Mouse (Mus musculus) urinary bladder, postnatal 25 days (tissue): Measurements from ENCODE around the gene Ubqln1.
A peak's percentile ranks its signal among the peaks of the same experiment; 100 is the strongest.

ENCODE experiments used
- DNase-seq: peaks from one replicate; pipeline ENCODE4 v3.0.0; 2022; ENCODE audit warnings: low spot score

The Ubqln1 gene

DNA sequence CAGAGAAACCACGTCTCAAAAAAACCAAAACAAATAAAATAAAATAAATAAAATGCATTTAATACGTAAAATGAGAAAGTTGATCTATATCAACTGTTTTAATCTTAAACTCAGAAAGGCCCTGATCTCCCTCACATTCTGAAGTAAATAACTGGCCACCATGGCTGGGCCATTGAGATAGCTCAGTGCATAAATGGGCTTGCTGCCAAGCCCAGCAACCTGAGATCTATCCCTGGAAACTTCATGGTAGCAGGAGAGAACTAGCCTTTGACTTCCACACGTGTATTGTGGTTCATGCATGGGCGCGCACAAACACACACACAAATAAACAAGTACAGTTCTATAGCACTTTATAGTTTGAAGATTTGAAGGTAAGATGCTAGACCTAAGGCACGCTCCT lies 14.1 kb downstream of the Ubqln1 start:
- DNase-seq, result no peak

DNA sequence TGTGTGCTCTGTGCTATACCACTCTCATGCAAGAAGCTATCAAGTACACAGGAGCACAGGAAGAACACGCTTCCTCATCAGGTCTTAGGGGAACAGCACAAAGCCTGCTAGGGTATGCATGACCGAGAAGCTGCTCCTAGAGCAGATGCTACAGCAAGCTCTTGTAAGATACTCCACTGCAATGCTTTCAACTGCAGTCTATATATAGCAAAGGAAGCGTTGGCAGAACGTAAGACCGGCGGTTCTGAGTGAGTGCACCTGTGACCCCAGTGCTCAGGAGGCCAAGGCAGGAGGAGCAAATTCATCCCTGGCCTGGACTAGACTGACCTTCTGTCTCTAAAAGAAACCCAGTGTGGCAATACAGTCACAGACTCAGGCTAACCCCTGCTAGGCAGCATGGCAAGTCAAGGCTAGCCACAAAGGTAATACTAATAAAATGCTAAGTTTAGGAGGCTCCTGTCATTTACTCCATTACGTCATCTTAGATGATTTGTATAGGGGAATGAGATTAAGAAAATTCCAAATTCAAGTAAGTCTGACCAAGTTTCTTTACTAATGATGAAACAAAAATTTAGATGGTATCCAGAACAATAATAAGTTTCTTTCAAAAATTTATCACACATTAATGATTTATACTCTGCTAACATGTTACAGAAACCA lies 17.3 kb downstream of the Ubqln1 start:
- DNase-seq, result no peak

DNA sequence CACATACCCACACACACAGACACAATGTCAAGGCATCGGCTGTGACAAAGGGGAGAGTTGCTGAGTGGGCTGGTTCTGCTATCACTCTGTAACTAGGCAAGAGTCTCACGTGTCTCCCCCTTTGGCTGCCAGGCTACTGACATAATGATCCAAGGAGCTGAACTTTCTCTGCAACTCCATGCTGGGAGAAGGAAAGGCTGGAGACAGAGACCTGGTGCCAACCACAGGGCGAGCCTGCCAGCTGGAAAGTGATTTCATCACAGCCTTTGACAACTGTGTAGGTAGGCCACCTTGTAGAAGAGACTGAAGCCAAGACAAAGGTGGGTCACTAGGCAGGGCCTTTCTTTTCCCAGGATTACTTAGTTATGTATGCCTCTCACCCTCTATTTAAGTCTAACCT lies 18.2 kb downstream of the Ubqln1 start:
- DNase-seq, result no peak

DNA sequence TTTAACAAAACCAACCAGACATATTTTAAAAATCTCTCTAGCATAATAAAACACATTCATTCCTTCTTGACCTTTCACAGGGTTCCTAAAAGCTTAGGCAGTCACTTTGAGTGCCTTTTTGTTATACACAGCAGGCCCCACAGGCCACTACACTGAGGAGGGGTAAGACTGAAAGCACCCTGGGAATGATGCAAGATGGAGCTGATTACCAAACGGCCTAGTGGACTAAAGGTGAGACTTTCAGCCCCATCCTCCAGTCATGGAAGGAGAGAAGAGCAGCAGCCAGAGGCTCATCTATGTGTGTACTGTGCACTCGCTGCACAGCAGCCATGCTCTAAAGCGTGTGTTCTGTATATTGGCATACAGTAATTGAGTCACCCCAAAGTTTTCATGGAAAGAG lies 20.5 kb downstream of the Ubqln1 start:
- no peak for DNase-seq

DNA sequence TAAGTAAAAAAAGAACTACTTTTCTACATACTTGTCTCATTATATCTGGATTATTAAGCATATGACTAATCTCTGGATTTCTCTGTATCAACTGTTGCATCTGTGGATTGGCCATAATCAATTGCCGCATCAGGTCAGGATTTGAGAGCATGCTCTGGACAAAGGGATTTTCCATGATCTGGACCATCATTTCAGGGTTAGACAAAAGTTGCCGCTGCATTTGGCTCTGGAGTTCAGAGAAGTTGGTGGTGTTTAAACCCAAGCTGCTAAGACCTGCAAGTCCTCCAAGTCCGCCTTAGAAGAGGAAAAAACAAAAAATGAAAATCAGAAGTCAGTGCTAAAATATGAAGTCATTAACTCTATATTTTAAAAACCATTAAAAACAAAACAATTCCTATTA lies 22.2 kb downstream of the Ubqln1 start:
- DNase-seq, result no peak

DNA sequence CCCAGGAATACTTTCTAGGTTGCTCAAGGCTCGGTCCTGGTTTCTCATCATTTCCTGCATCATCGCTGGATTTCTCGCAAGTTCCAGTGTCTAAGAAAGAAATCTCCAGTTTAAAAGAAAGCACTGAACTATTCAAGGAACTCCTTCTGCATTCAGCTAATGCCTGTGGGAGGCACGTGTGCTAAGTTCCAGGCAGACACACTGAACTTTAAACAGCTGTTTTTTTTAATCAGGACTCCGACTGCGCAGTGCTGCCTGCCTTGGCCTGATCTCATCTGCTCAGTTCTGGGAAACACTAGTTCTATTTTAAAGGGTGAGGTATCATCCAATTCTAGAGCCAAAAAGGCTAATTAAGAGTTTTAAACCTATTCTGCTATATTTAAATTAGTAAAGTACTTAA lies 23.3 kb downstream of the Ubqln1 start:
- no peak for DNase-seq

DNA sequence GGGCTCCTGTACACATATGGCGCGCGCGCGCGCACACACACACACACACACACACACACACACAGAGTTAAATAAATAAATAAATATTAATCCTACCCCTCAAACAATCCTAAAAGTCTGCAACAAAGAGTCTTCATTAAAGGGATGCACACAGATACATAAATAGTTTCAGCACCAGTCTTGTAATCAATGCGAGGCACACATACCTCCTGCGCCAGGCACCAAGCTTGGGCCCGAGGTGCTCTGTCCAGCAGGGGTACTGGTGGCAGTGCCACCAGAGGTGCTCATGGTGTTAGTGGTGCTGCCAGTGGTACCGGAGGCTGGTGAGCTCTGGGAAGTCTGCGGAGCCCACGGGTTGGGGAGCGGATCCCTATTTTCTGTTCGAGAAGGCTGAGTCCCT lies 23.9 kb downstream of the Ubqln1 start:
- no peak for DNase-seq

DNA sequence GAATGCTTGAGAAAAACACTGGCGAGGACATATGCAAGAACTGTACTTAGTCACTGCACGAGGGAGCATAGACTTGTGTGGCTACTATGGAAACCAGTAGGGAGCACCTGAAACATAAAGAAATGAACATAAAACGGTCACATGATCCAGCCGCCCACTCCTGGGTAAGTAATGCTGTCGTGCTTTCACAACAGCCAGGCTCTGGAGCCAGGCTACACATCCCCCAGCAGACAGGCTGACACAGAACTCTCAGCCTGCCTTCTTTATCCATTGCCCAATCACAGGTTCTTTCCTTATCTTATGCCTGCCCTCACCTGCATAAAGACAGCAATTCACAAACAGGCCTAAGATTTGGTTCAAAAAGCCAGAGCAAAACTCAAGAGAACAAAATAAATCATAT lies 26.0 kb downstream of the Ubqln1 start:
- DNase-seq, result no peak

DNA sequence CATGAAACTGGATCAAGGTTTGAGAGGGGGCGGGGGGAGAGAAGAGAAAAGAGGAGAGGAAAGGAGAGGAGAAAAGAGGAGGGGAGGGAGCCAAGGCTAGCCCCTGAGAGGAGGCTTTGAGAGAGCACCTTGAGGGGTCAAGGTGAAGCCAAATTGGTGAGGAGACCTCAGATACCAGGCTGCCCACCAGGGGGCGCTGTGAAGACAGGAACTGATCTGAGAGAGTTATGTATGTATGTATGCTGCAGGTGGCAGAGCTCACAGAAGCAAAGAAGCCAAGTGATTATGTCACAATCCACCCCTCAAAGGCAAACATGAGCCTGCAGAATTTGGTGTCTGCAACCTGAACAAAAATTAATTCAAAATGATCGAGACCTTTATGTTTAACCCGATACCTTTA lies 27.0 kb downstream of the Ubqln1 start:
- peak; percentile 94 for DNase-seq

DNA sequence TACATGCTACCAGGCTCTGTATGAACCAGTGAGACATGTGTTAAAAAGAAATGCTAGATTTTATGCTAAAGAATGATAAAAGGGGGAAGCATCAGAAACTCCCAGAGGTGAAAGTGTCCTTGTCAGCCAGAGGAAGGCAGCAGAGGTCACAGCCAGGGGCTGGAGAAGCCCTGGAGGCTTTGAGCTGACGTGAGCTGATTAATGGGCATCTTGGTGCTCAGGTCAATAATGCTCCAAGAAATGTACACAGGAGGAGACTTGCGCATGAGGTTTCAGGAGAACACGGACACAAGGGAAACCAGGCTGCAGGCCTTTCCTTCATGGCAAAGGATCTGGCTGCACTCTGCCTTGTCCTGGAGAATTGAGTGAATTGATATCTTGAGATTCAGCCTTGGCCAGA lies 27.7 kb downstream of the Ubqln1 start:
- DNase-seq, result no peak

DNA sequence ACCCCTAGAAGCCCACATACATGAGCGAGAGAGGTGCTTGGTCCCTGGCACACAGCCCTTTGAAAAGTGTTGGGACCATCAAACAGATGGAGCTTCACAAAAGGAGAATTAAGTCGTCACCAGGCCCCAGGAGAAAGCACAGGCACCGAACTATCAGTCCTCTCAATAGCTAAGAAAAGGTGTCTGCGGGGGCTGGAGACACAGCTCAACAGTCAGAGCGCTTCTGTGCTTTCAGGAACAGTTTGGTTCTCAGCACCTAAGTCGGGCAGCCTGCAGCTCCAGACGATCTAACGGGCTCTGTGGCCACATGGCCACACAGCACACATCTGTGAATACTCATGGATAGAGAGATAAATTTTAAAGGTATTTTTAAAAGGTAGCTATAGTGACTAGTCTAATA lies 29.2 kb downstream of the Ubqln1 start:
- no peak for DNase-seq

DNA sequence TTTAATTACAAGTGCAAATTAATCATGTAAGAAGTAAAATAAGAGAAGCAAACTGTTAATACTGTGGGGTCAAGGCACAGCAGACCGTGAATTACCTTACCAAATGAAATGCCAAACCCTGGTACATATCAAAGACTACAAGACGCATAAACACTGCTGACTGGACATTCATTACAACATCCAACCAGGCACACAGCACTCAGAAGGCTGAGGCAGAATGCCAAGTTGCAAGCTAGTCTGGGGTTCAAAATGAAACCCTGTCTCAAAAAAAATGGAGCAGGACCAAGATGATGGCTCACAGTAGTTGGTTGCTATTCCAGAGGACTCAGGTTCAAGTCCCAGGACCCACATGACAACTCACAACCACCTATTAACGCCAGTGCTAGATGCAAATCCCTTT lies 31.3 kb downstream of the Ubqln1 start:
- DNase-seq, result no peak

DNA sequence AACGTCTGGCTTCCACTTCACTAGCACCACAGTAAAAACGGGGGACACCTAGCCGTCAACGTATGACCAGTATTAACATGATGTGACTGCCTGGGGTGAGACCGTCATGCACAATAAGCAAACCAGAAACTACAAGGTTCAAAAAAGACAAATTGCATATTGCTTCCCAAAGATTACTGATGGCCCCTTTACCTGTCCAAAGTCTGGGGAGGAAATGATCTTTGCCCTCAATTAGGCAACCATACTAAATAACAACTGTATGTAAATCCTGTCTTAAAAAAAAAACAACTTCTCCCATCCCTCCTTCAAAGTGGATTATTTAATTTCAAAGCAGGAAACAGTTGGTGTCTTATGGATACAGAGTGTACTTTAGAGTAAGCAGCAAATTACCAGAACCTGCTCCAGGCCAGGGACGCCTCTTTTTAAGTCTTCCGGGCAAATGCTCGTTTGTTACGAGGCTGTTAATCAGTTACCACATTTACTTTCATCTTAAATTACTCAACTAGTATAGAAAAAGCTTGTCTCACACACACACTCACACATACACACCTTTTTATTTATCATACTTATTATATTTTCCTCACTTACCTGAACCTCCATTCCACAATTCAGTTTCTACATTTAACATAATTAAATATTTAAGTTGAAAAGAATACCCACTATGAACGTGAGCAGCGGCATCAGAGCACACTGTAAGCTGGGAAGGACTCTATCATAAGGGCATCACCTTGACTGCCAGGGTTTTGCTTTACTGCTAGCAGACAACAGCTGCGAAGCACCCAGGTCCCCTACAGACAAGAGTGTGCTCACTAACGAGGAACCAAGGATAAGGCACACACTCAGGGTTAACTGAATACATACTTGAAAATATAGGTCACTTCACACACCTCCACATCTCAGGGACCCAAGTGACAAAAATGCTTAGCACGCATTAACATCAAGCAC lies 33.6 kb downstream of the Ubqln1 start:
- DNase-seq, result no peak

DNA sequence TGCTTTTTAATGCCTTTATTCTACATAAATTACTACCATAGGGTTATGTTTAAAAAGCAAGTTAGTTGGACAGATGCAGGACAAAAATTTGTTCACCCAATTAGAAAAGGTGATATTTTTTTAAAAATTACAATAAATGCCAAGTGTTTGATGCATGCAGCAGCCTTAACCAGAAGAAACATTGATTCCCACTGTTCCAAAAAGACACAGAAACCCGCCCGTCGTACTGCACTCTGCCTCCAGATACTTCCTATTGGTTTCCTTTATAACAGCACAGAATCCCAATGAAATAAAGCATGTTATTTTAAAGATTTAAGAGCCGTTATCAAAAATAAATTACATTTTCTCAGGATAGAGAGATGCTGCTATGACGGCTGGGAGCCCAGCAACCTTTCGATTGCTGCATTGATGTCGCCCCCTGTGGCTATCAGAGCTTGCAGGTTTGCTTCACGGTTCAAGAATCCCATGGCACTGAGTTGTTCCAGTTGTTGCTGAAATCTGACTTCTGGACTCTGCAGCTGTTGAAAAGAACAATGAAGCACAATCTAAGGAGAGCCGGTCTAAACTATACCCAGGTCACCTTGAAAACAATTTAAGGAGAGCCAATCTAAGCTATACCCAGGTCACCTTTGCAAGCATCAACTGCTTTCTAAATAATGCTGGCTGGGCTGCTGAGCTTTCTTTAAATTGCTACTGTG lies 37.8 kb downstream of the Ubqln1 start:
- DNase-seq, result peak; percentile 100

DNA sequence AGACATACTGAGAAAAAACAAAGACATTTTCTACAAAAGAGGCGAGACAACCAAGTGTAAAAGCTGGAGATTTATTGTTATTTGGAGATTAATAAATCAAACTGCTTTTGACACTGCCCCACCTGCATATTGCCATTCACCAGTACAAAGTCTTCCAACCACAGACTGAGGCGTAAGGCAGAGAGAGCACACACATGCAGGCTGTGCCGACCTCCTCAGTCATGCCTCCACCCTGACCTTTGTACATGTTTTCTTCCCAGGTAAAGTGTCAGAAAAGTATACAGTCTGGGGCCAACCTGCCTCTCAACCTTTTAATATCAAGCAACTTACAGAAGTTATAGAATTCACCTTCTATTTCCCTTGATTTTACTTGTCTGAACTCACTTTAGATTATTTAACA lies 39.3 kb downstream of the Ubqln1 start:
- no peak for DNase-seq

DNA sequence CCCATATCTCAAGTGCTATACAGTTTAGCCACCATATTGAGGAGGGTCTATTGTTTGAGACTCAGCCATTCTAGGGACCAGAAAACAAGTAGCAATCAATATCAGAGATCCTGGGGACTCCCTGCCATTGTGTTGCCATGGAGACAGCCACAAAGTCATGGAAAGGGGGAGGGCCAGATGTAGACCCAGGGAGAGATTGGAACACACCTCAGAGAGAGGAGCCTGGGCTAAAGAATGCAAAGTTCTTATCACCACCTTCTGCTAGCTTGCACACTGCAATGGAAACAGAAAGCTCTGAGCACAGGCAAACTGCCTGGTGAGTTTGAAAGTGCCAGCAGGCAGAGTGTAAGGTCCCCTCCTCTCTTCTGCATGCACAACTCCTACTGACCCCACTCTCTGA lies 47.3 kb downstream of the Ubqln1 start:
- DNase-seq, result no peak

DNA sequence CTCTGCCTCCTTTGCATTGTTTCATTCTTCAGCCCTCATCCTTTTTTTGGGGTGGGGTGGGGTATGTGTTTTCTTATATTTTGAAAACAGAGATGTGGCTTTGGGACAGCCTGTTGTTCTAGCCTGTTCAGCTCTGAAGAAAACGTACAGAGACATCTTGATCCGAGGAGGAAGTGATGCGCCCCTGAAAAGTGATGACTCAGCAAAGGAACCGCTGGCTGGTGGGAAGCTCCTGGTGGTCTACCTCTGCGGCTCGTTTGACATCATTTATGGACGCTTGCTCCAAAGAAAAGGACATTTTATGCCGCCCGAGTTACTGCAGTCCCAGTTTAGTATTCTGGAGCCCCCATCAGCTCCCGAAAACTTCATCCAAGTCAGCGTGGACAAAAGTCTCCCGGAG lies 52.1 kb downstream of the Ubqln1 start:
- DNase-seq, result no peak

DNA sequence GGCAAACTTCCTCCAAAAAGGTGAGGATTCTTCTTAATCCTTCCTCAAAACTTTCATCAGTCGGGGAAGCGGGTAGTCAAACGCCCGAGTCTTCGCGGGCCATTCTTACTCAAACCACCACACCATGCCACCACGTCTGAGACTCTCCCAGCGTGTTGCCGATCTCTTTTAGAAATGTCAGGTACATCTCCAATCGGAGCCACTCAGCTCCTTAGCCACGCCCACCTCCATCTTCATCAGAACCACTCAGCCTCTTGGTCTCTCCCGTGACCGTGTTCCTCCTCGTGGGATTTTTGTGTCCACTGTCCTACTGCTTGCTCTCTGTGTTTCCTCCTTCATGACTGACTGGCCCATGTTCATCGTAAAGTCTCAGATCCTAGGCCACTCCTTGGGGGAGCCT lies 54.7 kb downstream of the Ubqln1 start:
- DNase-seq, result no peak

DNA sequence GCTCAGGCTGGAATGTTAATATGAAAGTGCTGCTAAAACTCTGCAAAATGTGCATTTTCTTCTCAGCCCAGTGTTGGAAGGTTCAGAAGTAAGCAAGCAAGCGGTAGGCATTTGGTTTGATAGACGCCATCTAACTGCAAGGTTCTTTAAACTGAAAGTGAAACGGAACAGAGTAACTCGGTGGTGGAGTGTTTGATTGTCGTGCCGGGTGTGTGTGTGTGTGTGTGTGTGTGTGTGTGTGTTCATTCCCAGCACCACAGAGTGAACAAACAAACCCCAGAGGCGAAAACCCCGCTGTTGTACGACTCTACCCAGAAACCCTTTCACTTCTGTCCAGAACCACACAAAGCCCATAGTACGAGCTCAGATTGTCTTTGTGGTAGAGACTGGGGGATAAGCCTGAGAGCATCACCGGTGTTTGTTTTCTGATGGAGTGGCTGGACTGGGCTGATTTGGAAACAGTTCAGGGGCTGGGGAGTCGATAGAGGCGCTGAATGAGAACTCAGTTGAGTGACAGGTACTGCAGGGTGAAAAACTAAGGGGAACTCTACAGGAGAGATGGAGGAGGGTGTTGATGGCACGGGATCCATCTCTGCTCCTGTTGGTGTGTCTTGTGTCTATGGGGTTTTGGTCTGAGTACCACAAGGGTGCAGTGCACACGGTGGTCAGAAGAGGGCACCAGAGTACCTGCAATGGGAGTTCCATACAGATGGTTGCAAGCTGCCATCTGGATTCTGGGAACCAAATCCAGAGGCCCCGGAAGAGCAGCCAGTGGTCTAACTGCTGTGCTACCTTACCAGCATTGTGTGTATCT lies 57.1 kb downstream of the Ubqln1 start:
- peak; percentile 82 for DNase-seq

DNA sequence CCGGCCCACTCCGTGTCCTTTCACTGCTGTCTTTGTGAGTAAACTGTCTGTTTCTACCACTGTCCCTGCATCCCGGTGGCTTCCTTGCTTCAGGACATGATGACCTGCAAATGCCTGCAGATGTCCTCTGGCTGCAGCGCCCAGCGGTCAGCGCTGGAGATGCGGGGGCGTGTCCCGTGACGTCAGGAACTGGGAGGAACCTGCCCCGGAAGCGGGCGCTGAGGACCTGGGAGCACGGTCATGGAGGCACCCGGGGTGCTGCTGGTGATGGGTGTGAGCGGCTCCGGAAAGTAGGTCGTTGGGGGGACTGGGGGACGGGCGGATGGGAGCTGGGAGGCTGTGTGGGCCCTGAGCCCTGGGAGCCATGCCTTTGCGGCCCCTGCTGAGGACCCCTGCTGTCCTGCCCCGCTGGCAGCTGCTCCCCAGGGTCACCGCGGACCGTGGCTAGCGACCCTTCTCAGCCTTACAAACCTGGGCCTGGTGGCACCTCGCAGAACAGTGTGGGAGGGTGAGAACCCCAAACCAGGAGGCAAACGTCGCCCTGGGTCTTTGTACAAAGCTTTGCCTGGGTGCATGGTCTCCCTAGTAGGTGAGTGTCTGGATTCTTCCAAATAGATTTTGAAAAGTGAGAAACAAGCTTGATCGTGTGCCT lies 57.9 kb downstream of the Ubqln1 start, which contains the start of gene Idnk:
TSS of gene Idnk (plus strand) at position 203 of the 652 bp plus-strand sequence.
- peak; percentile 88 for DNase-seq

DNA sequence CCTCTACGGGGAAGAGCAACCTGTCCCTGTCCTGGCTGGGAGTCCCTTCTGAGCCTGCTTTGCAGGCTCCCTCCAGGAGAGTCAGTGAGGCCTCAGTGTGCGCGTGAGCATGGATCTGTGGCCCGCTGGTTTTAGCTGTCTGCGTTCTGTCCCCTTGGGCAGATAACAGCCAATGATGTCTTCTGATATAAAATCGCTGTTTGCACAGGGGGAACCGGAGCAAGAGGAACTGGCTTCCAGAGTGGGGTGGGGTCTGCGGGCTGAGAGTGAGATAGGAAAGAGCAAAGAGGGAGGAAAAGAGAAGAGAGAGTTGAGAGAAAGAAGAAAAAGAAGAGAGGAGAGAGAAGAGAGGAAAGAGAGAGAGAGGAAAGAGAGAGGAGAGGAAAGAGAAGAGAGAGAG lies 58.4 kb downstream of the Ubqln1 start:
- DNase-seq, result no peak

DNA sequence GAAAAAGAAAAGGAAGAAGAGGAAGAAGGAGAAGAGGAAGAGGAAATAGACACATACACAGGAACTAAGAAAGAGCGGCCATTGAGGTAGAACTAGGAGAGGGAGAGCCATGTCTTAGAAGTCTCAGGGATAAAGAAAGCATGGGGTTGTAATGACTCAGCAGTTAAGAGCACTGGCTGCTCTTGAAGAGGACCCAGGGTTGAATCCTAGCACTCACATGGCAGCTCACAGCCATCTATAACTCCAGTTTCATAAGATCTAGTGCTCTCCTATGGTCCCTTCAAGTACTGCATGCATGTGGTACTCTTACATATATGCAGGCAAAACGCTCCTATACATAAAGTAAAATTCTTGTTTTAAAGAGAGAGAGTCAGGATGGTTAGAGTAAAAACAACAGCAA lies 59.4 kb downstream of the Ubqln1 start:
- no peak for DNase-seq
